Mouse (Mus musculus) heart, embryonic 16.5 days (tissue): ENCODE data around the gene Mgat5. TPM values are rescaled to one million over a fixed set of nuclear protein-coding genes. Genes with fewer than 3 reads are reported as not detected.

Experiments
- ATAC-seq: fragments of 200-750 bp; cut with Nextera tagmentation; replicated peaks from 2 replicates; pipeline ENCODE4 v1.8.0; 2017; ENCODE audit warnings: moderate number of reproducible peaks; ENCODE audit not compliant: insufficient read depth, low FRiP score; ENCODE audit errors: extremely low read depth
- H3K27ac ChIP-seq: fragments of 300-500 bp; sonication (generic); 2 replicates; pipeline ENCODE4 v1.5.1; 2014; ENCODE audit warnings: mild to moderate bottlenecking, low read length, control low read depth, moderate library complexity
- H3K27me3 ChIP-seq: fragments of 300-500 bp; sonication (generic); 2 replicates; pipeline ENCODE4 v1.6.1; 2014; ENCODE audit warnings: low read length, mixed read lengths; ENCODE audit not compliant: control insufficient read depth, insufficient read depth
- H3K36me3 ChIP-seq: fragments of 300-500 bp; sonication (generic); 2 replicates; pipeline ENCODE4 v1.6.1; 2014; ENCODE audit not compliant: control insufficient read depth, insufficient read depth
- H3K4me1 ChIP-seq: fragments of 300-500 bp; sonication (generic); 2 replicates; pipeline ENCODE4 v1.6.1; 2014; ENCODE audit warnings: low read length, mixed read lengths; ENCODE audit not compliant: control insufficient read depth, insufficient read depth
- H3K4me2 ChIP-seq: fragments of 300-500 bp; sonication (generic); 2 replicates; pipeline ENCODE4 v1.6.1; 2014; ENCODE audit warnings: low read depth, mild to moderate bottlenecking, control low read depth, low read length
- H3K4me3 ChIP-seq: fragments of 300-500 bp; sonication (generic); 2 replicates; pipeline ENCODE4 v1.5.1; 2014; ENCODE audit warnings: mild to moderate bottlenecking, control low read depth, low read length
- H3K9ac ChIP-seq: fragments of 300-500 bp; sonication (generic); 2 replicates; pipeline ENCODE4 v1.6.1; 2014; ENCODE audit warnings: low read length, control low read depth
- H3K9me3 ChIP-seq: fragments of 300-500 bp; sonication (generic); replicated peaks from 2 replicates; pipeline ENCODE4 v1.6.1; 2016; ENCODE audit warnings: low read length; ENCODE audit not compliant: control insufficient read depth
- WGBS: fragments of 180-500 bp; shearing (Covaris S2); extraction: QIAGEN DNeasy Blood & Tissue Kit; methylation state at CpG from one replicate; pipeline ENCODE4 v1.1.7; 2014; 5-methylcytosine and 5-hydroxymethylcytosine counted together
- polyA plus RNA-seq: library from polyadenylated mRNA; unstranded; fragments of >200 nt; fragmentation: Nextera tagmentation; extraction: Ambion mirVana; gene quantifications from 2 replicates; pipeline ENCODE4 v1.2.1, GENCODE M21; 2015

Gene Mgat5
- polyA plus RNA-seq, 1 experiment from 2014 or later: 5.1 TPM

DNA sequence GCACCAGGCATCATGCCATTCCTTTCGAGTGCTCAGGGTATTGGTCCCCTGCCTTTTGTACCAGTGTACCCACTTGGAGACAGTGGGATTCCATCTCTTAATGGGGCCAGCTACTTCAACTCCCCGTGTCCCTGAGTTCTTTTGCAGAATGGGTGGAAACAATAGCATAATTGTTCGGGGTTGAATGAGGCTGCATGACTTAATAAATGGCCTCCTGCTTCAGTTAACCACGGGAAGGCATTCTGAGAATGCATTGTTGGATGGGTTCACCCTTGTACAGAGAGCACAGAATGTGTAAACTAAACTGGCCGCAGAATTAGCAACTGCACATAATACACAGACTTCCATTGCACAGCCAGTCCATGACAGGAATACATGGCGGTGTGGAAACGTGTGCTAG is 214.8 kb downstream of the Mgat5 start:
- H3K4me2 ChIP-seq: no peak overlapping the region
- H3K4me3 ChIP-seq: no peak overlapping the region
- peaks cover 9% of the 10 kb centered on the region; the same call in 1 of the 2 replicates for H3K36me3 ChIP-seq
- ATAC-seq: no peak
- no peaks in the 10 kb centered on the region for H3K27me3 ChIP-seq
- no peak overlapping the region for H3K27ac ChIP-seq
- peaks cover 17% of the 10 kb centered on the region for H3K4me1 ChIP-seq
- no peak overlapping the region for H3K9ac ChIP-seq
- WGBS: 62% methylated on average over 7 of the region's 7 CpGs
- no peaks in the 10 kb centered on the region for H3K9me3 ChIP-seq

DNA sequence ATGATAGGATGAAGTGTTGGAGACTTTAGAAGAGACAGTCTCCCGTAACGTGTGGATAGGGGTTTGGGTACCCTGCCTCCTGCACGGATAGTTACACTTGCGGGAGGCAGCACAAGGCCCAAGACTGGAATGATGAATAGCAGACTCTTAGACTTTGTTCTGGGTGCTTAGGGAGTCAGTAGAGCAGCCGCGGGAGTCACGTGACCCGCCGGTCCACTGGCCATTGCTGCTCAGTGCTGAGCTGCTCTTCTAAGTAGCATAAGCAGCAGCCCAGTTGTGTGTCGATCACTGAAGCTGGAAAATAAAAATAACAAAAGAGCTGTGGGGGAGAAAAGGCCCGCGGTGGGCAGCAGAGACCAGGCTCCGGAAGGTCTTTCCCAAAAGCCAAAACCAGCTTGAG is 215.6 kb downstream of the Mgat5 start:
- peaks cover 6% of the 10 kb centered on the region; the same call in 1 of the 2 replicates for H3K36me3 ChIP-seq
- no peak overlapping the region for H3K4me2 ChIP-seq
- 56% methylated on average over 13 of the region's 13 CpGs for WGBS
- ATAC-seq: no peak
- no peak overlapping the region for H3K9ac ChIP-seq
- no peaks in the 10 kb centered on the region for H3K9me3 ChIP-seq
- no peak overlapping the region for H3K4me3 ChIP-seq
- H3K27me3 ChIP-seq: no peaks in the 10 kb centered on the region
- H3K4me1 ChIP-seq: peaks cover 19% of the 10 kb centered on the region
- no peak overlapping the region for H3K27ac ChIP-seq

DNA sequence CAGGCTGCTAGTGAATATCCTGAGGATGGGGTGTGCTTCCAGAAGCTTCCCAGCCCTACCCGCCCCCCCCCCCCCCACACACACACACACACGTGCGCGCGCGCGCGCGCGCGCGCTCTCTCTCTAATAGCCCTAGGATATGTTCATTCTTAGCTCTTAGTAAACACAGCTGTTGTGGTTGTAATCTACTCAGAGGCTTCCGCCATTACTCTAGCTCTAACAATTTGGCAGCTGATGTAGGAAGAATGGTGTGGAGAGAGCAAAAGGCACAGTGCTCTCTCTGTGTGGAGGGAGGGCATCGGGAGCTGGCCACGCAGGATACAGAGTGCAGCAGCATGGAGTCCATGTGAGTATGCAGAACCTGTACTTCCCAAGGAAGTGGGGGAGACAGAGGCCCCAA is 216.0 kb downstream of the Mgat5 start:
- H3K4me1 ChIP-seq: peaks cover 19% of the 10 kb centered on the region
- WGBS: 72% methylated on average over 15 of the region's 15 CpGs
- H3K9ac ChIP-seq: no peak overlapping the region
- peaks cover 5% of the 10 kb centered on the region; the same call in 1 of the 2 replicates for H3K36me3 ChIP-seq
- no peaks in the 10 kb centered on the region for H3K9me3 ChIP-seq
- ATAC-seq: no peak
- no peaks in the 10 kb centered on the region for H3K27me3 ChIP-seq
- no peak overlapping the region for H3K4me3 ChIP-seq
- H3K4me2 ChIP-seq: no peak overlapping the region
- no peak overlapping the region for H3K27ac ChIP-seq

DNA sequence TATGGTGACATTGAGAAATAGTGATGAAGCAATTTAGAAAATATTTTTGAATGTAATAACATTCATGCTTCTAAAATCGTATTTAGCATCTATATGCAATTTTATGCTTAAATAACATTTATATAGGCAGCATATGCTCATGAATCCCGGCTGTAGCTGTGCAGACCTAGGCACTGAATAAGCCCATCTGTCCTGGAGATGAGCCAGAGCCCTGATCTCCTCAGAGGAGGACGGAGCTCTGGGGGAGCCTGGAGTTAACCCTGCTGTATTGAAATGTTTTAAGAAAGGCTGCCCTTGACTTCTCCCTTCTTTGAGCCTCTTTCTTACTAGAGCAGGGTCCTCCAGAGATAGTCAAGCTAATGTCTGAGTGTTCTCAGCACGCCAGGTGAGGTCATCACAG is 217.8 kb downstream of the Mgat5 start:
- Histone ChIP-seq H3K36me3 (peaks cover 3% of the 10 kb centered on the region; the same call in 1 of the 2 replicates), H3K9ac (no peak overlapping the region), H3K4me3 (no peak overlapping the region), H3K4me1 (peaks cover 19% of the 10 kb centered on the region), H3K9me3 (no peaks in the 10 kb centered on the region), H3K27ac (no peak overlapping the region), H3K4me2 (no peak overlapping the region), H3K27me3 (no peaks in the 10 kb centered on the region)
- WGBS: 75% methylated on average over 4 of the region's 4 CpGs
- no peak for ATAC-seq

DNA sequence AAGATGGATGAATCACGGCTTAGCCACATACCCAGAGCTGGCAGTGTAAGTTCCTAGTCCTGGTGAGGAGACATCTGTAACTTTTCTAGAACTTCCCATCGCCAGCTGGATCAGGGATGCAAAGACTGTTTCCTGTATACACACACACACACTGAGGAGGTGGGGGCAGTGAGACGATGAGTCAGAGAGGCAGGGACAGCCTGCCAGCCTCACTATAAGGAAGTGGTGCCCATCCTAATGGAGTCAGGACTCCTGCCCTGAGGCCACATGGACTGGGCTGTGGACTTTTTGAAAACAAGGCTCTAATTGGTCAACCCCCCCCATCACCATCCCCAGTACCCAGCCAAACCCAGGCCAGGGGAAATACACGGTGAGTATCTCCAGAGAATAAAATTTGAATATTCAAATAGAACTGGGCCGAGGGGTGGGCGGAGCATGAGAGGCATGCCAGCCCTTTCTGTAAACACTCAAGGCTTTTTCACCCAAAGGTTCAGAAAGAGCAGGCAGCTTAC is 220.3 kb downstream of the Mgat5 start:
- H3K4me3 ChIP-seq: no peak overlapping the region
- no peak for ATAC-seq
- H3K9me3 ChIP-seq: no peaks in the 10 kb centered on the region
- H3K4me1 ChIP-seq: 0 out of 2 replicates have a peak, but pooled peaks cover 5% of the 10 kb centered on the region
- 47% methylated on average over 6 of the region's 6 CpGs for WGBS
- H3K36me3 ChIP-seq: no peaks in the 10 kb centered on the region
- no peak overlapping the region for H3K27ac ChIP-seq
- H3K9ac ChIP-seq: no peak overlapping the region
- H3K27me3 ChIP-seq: no peaks in the 10 kb centered on the region
- H3K4me2 ChIP-seq: no peak overlapping the region

DNA sequence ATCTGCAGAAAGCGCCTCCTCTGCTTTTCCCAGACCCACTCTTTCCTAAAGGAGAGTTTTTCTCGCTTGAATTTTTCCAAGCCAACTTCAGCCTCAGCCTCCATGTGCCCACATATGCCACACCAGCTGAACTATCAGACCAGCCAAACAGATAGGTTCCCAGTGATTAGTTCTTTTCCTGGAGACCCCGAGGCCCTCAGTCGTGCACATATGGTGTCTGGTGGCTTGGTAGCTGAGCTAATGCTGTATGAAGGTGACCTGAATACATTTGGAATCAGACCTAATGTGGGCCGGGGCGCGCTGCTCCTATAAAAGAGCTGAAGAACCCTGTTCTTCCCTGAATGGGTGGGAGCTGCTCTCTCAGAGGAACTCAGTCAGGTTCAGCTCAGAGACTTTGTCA is 225.5 kb downstream of the Mgat5 start:
- no peak for ATAC-seq
- Histone ChIP-seq H3K4me1 (peaks cover 22% of the 10 kb centered on the region), H3K9ac (no peak overlapping the region), H3K4me2 (no peak overlapping the region), H3K27me3 (no peaks in the 10 kb centered on the region), H3K27ac (no peak overlapping the region), H3K9me3 (no peaks in the 10 kb centered on the region), H3K36me3 (no peaks in the 10 kb centered on the region), H3K4me3 (no peak overlapping the region)
- WGBS: 82% methylated on average over 7 of the region's 7 CpGs

- Histone ChIP-seq H3K27ac (peak overlapping the region; percentile 28; the same call in 1 of the 2 replicates), H3K36me3 (no peaks in the 10 kb centered on the region), H3K4me3 (no peak overlapping the region), H3K9ac (no peak overlapping the region), H3K9me3 (no peaks in the 10 kb centered on the region), H3K27me3 (no peaks in the 10 kb centered on the region), H3K4me2 (no peak overlapping the region), H3K4me1 (peaks cover 25% of the 10 kb centered on the region)
- WGBS: 84% methylated on average over 4 of the region's 4 CpGs
- no peak for ATAC-seq
Observed at GRCm38 (mm10) chr1:127434829-127435228, 230.0 kb downstream of the Mgat5 start.

DNA sequence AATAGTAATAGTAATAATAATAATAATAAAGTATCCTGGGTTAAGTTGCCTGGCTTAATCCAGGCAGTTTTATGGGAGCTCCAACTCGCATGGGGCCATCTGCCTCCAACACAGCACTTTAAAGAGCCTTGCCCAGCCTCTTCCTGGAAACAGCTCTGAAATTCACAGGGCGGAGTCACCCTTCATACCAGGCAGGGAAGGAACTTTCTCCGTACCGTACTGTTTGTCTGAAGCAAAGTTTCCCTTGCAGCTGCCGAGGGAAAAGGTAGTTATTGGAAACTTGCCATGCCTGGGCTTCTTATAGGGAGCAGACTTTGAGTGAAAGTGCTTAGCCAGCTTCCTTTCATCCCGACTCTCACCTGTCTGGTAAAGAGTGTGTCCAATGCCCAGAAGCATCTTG is 232.3 kb downstream of the Mgat5 start:
- no peak for ATAC-seq
- Histone ChIP-seq H3K36me3 (no peaks in the 10 kb centered on the region), H3K4me3 (no peak overlapping the region), H3K27ac (no peak overlapping the region), H3K4me1 (peaks cover 23% of the 10 kb centered on the region), H3K4me2 (no peak overlapping the region), H3K9me3 (no peaks in the 10 kb centered on the region), H3K9ac (no peak overlapping the region), H3K27me3 (no peaks in the 10 kb centered on the region)
- 49% methylated on average over 6 of the region's 6 CpGs for WGBS

DNA sequence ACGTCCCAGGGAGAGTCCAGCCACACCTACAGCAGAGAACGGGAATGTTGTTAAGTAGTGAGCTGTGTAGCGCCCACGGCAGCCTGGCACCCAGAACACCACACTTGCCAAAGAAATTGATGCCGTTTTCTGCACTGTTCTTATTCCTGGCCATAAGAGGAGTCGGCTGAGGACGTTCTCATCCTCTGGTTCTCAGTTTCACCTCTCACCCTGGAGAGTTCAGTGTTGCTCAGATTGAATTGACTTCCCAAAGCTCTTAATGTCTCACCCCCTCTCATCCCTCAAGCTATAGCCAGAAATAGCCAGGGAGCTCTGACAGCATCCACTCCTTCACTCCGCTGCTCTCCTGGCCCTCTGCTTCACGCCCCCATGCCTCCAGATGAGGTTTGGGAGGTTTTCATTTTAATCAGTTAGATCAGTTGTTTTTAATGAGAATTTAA is 234.7 kb downstream of the Mgat5 start:
- Histone ChIP-seq H3K27ac (no peak overlapping the region), H3K36me3 (no peaks in the 10 kb centered on the region), H3K4me3 (no peak overlapping the region), H3K27me3 (no peaks in the 10 kb centered on the region), H3K9me3 (no peaks in the 10 kb centered on the region), H3K4me2 (no peak overlapping the region), H3K9ac (no peak overlapping the region), H3K4me1 (peaks cover 17% of the 10 kb centered on the region)
- WGBS: 55% methylated on average over 9 of the region's 9 CpGs
- ATAC-seq: no peak
